Mouse (Mus musculus): ENCODE data around the gene Tsen54. TPM values are rescaled to one million over a fixed set of nuclear protein-coding genes. Genes with fewer than 3 reads are reported as not detected.
"Not testable (repeated sequence)": the region's sequence is repeated elsewhere in the genome, so short reads cannot be mapped to it uniquely, and the experiment has no call there.

Tsen54 gene
- total RNA-seq, 2 experiments from 2014 or later: 4.6 to 6.0 TPM

DNA sequence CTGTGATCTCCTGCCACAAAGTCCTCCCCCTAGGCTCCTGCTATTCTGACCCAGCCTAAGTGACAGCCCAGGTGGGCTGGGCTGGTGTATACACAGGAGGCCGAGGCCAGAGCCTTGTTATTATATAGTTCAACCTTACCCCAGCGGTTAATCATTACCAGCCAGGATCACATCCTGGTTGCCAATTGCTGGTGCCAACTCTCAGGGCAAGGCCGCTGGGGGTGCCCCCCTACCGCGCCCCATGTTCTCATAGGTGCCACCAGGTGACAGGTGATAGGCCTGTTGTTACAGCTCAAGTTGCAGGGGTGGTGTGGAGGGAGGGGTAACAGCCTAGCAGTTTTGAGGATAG is 29.3 kb downstream of the Tsen54 start:
- DNase-seq: no peak
- intact Hi-C loops (cut with DNase I): no loop called here

DNA sequence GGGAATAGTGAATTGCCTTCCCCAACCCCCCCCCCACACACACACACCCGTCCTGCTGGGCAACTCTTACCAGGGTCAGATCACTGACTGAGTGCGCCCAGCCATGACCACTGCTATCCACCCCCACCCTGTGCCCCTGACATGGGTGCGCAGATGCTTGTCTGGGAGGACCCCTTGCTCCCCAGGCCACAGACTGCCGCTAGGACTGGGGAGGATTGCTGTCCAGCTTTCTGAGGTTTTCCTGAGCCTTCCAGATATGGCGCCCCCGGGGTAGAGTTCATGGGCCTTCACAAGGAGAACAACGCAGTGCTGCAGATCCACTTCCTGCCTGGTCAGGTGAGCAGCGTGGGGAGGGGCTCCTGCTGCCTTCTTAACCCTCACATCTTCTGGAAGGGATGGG is 29.7 kb downstream of the Tsen54 start:
- no peak for DNase-seq
- intact Hi-C loops (cut with DNase I): no loop called here

DNA sequence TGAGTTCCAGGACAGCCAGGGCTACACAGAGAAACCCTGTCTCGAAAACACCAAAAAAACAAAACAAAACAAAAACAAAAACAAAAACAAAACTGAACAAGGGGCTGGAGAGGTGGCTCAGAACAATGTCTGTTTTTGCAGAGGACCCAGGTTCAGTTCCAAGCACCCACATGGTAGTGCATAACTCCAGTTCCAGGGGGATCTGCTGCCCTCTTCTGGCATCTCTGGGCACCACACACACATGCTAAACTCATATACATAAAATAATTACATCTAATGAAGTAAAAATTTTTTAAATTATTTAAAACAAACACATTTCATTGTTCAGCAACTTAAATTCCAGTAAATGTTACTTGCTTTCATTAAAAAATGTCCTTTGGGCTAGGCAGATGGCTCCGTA is 31.3 kb downstream of the Tsen54 start:
- no peak for DNase-seq
- intact Hi-C loops (cut with DNase I): no loop called here

DNA sequence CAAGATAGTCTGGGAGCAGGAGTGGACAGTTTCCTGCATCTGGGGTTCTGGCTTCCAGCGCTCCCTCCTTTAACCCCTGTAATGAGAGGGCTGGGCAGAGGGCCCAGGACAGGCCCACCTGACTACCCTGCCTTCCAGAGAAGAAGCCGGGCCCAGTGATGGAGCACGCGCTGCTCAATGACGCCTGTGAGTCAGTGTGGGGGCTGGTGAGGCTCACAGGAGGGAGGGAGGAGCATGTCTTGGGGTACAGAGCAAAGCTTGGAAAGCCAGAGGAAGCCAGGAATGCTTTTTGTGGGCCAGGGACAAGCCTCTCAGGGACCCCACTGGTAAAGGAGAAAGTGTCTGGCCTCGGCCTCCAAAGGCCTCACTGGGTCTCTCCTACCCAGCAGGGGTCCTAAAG is 40.1 kb downstream of the Tsen54 start:
- intact Hi-C loops (cut with DNase I): no loop called here
- DNase-seq: no peak

DNA sequence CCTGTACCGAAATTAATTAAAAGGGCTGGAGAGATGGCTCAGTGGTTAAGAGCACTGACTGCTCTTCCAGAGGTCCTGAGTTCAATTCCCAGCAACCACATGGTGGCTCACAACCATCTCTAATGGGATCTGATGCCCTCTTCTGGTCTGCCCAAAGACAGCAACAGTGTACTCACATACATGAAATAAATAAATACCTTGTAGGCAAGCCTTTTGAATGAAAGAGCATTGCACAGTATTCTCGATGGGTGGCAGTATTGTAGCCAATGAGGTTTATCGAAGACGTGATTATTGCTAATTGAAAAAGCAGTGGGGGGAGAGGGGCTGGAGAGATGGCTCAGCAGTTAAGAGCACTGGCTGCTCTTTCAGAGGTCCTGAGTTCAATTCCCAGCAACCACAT is 42.6 kb downstream of the Tsen54 start:
- intact Hi-C loops (cut with DNase I); DNase-seq: not testable (repeated sequence)

DNA sequence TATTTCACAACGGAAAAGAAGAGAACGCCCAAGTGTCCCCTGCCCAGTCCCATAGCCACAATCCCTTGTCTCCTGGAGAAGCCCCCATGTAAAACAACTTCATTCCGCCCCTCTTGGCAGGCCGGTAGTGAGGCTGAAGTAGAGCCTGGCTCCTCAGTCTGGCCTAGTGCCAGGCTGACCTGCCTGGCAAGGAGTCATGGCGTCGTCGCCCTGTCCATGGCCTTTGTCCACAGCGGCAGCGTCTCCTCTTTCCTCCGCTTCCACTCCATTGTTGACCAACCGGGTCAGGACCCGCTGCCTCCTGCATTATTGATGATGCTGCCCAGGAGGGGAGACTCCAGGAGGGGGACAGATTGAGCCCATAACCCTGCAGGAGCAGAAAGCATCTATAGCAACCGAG is 43.4 kb downstream of the Tsen54 start:
- intact Hi-C loops (cut with DNase I): loop anchor here (2.0 kb wide), 1 partner anchor 135 kb away; no protein-coding TSS in a partner anchor
- no peak for DNase-seq

DNA sequence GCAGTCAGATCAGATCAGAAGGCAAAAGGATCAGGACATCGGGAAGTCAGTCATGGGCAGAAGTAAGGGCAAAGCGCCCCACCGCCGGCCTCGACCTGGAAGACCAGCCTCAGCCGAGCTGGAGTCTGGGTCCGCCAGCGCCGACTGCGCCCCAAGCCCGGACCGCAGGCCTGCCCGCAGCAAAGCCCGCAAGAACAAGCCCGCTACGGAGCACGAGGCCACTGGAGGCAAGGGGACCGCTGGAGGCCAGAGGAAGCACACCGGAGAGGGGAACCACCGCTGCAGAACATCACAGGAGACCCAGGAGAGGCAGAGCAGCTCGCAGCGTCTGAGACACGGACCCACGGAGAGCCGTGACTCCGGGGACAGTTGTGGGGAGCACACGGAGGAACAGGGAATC is 43.8 kb downstream of the Tsen54 start, which contains the start of gene Myo15b:
Gene Myo15b, plus strand, starts transcription at position 53 of the 400 bp plus-strand sequence.
- intact Hi-C loops (cut with DNase I): loop anchor here (2.0 kb wide), 1 partner anchor 136 kb away; no protein-coding TSS in a partner anchor

DNA sequence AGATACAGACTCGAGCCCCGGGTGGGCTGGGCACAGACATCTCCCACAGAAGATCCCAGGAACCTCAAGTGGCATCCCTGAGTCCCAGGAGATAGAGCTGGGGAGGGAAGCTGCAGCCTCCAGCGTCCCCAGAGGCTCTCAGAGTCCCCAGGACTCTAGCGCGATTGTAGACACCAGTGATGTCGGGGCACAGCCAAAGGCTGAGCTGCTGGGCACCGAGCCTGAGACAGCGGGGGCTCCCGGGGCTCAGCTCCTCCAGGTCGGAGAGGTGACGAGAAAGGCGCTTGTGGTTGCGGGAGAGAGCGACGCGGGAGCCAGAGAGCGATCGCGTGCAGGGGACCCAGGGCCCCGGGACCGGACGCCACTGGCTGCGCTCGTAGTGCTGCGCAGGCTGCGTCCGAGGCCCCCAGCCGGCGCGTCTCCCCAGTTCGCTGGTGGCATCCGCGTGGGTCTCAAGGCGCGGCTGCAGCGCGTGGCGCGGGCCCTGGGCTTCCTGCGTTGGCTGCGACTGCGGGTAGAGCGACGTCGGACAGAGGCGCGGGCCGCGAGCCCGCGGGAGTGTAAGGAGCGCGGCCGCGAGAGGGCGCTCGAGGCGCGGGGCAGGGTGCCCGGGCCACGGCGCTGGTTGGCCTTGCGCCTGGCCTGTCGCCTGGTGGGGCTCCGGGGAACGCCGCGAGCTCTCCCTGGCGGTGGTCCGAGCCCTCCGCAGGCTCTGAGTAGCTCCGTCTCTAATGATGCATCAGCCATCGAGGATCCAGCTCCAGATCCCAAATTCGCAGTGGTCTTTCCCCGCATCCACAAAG is 44.8 kb downstream of the Tsen54 start:
- peak; percentile 79 to 88 for DNase-seq

More for the DNA sequence above, 43.8 kb downstream of the Tsen54 start, which contains the start of gene Myo15b:
- no peak for DNase-seq

DNA sequence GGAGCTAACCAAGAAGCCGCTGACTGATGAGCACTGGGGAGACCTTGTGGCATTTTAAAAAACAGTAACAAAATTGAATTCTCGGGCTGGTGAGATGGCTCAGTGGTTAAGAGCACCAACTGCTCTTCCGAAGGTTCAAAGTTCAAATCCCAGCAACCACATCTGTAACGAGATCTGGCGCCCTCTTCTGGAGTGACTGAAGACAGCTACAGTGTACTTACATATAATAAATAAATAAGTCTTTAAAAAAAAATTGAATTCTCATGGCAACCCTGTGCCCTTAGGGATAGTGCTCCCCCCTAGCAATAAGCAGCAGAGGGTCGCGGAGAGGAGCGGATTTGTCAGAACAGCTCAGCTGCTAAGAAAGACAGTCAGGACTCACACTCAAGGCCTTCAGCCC is 49.4 kb downstream of the Tsen54 start:
- DNase-seq: no peak
- intact Hi-C loops (cut with DNase I): no loop called here

More for the DNA sequence above, 44.8 kb downstream of the Tsen54 start:
- intact Hi-C loops (cut with DNase I): loop anchor here (2.0 kb wide), 1 partner anchor 137 kb away; no protein-coding TSS in a partner anchor

DNA sequence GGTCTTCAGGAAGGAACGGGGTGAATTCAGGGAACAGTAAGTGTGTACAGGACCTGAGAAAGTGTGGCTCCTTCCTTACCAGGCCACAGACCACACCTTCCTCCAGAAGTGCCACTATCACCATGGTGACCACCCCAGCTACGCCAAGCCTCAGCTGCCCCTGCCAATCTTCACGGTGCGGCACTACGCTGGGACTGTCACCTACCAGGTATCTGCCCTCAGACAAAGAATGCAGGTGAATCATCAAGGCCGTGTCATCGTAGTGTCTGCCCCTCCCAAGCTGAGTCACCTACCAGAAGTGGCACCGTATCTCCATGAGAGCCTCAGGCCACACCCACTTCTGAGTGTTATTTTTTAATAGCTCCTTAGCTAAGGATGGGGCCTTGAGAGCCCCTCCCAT is 54.9 kb downstream of the Tsen54 start:
- no peak for DNase-seq
- intact Hi-C loops (cut with DNase I): no loop called here

DNA sequence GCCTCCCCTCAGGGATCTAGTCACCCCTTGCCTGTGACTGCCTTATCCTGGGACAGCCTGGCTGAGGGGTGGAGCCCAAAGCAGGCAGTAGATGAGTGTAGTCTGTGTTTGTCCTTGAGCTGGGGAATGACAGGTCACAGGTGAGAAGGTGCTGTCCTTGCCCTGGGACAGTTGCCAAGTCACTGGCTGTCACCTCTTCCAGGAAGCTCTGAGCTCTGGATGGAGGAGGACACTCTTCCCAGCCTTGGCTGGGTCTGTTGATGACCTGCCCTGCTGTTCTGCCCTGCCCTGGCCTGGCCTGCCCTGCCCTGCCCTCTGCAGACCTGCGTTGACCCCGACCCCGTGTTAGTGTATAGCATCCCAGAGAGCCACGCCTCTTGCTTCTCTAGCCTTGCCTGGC is 57.9 kb downstream of the Tsen54 start:
- intact Hi-C loops (cut with DNase I): no loop called here

More for the DNA sequence above, 57.9 kb downstream of the Tsen54 start:
- DNase-seq: no peak

Small RNAs within 50 kb of the gene (microRNA-seq; reads per million reads assigned to microRNA genes)
- gene Mir5621: 0.74 to 1.8 reads per million in 2 experiments

Other genes starting within 250 kb of the Tsen54 start
- gene Mrps7, start 210.8 kb upstream of the Tsen54 start, total RNA-seq (2021): 10 to 100 TPM; 66.8 to 72.4 TPM
- gene Gga3, start 210.7 kb upstream of the Tsen54 start, total RNA-seq (2021): 10 to 100 TPM; 12.5 to 13.0 TPM
- gene Mif4gd, start 201.8 kb upstream of the Tsen54 start, total RNA-seq (2021): 10 to 100 TPM; 41.8 to 45.8 TPM
- gene Slc25a19, start 186.4 kb upstream of the Tsen54 start, total RNA-seq (2021): 10 to 100 TPM; 44.4 to 46.8 TPM
- gene Grb2, start 106.1 kb upstream of the Tsen54 start, total RNA-seq (2021): 10 to 100 TPM; 56.4 to 65.7 TPM
- gene Tmem94, start 49.3 kb upstream of the Tsen54 start, total RNA-seq (2021): 10 to 100 TPM; 73.1 to 79.5 TPM
- 10 to 100 TPM; 12.6 to 13.3 TPM for gene Caskin2, start 1.1 kb upstream of the Tsen54 start, total RNA-seq (2021)
- 1 to 10 TPM; 6.5 to 9.9 TPM for gene Llgl2, start 9.3 kb downstream of the Tsen54 start, total RNA-seq (2021)
- not detected for gene Myo15b, start 43.7 kb downstream of the Tsen54 start, total RNA-seq (2021)
- gene Smim5, start 85.2 kb downstream of the Tsen54 start, total RNA-seq (2021): under 1 TPM; 0.46 to 0.84 TPM
- not detected for gene Smim6, start 97.3 kb downstream of the Tsen54 start, total RNA-seq (2021)
- gene Sap30bp, start 118.6 kb downstream of the Tsen54 start, total RNA-seq (2021): 10 to 100 TPM; 11.5 to 11.6 TPM
- gene Recql5, start 118.8 kb downstream of the Tsen54 start, total RNA-seq (2021): 1 to 10 TPM; 4.5 to 6.9 TPM
- 1 to 10 TPM; 1.9 to 3.3 TPM for gene Itgb4, start 160.0 kb downstream of the Tsen54 start, total RNA-seq (2021)
- 1 to 10 TPM; 3.0 to 3.8 TPM for gene Galk1, start 198.0 kb downstream of the Tsen54 start, total RNA-seq (2021)
- 10 to 100 TPM; 56.1 to 75.3 TPM for gene H3f3b, start 213.2 kb downstream of the Tsen54 start, total RNA-seq (2021)
- 1 to 10 TPM; 6.0 to 7.1 TPM for gene Unk, start 215.6 kb downstream of the Tsen54 start, total RNA-seq (2021)

Data from gastrocnemius, postnatal 36 days (tissue).